Mouse (Mus musculus): ENCODE measurements around the gene Mdm4.

DNA sequence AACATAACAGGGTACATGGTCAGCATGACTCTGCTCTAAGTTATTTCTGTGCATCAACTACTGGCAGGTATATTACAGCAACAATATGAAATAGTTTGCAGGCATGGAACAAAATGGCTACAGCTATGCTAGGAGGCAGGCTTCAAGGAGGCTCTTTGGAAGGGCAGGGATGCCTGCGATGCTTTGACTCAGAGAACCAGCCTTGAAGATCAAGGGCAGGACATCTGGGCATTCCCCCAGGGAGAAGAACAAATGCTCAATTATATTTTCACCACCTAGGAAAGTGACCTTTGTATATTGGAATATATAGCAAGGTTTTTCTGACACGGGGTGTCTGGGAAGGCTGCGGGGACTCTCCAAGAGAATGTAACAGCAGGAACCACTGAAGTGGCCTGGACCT is 68.6 kb downstream of the Mdm4 start:
- TF ChIP-seq HCFC1 (IDR thresholded peaks at IDR 0.05; ENCODE audit: borderline replicate concordance, insufficient read depth, low read length): no peak
- TF ChIP-seq ZC3H11A (IDR thresholded peaks at IDR 0.05; ENCODE audit: borderline replicate concordance, low read depth, low read length): no peak
- no peak for TF ChIP-seq MAFK (IDR thresholded peaks at IDR 0.05; ENCODE audit: insufficient read depth, low read depth, low read length)
- TF ChIP-seq CHD2 (IDR thresholded peaks at IDR 0.05; ENCODE audit: low read depth, low read length): no peak
- no peak for TF ChIP-seq ZNF384 (IDR thresholded peaks at IDR 0.05; ENCODE audit: low read depth, low read length)

Data from ES-E14 (cell line).